Mouse (Mus musculus) forebrain, embryonic 13.5 days (tissue): ENCODE data around the gene Bod1l. TPM values are rescaled to one million over a fixed set of nuclear protein-coding genes. Genes with fewer than 3 reads are reported as not detected.

Experiments
- ATAC-seq: fragments of 200-750 bp; cut with Nextera tagmentation; 2 replicates; pipeline ENCODE4 v1.8.0; 2017
- H3K27ac ChIP-seq: fragments of 300-500 bp; sonication (generic); 2 replicates; pipeline ENCODE4 v1.5.1; 2015; ENCODE audit warnings: inconsistent platforms, mild to moderate bottlenecking, moderate library complexity
- H3K27me3 ChIP-seq: fragments of 300-500 bp; sonication (generic); 2 replicates; pipeline ENCODE4 v1.6.1; 2015; ENCODE audit warnings: mild to moderate bottlenecking, inconsistent platforms
- H3K36me3 ChIP-seq: fragments of 300-500 bp; sonication (generic); 2 replicates; pipeline ENCODE4 v1.6.1; 2015; ENCODE audit warnings: mild to moderate bottlenecking, inconsistent platforms; ENCODE audit not compliant: poor library complexity, severe bottlenecking
- H3K4me1 ChIP-seq: fragments of 300-500 bp; sonication (generic); 2 replicates; pipeline ENCODE4 v1.6.1; 2015; ENCODE audit warnings: inconsistent platforms
- H3K4me2 ChIP-seq: fragments of 300-500 bp; sonication (generic); 2 replicates; pipeline ENCODE4 v1.6.1; 2015; ENCODE audit warnings: inconsistent platforms, mild to moderate bottlenecking, moderate library complexity
- H3K4me3 ChIP-seq: fragments of 300-500 bp; sonication (generic); 2 replicates; pipeline ENCODE4 v1.5.1; 2015; ENCODE audit warnings: mild to moderate bottlenecking, inconsistent platforms
- H3K9ac ChIP-seq: fragments of 300-500 bp; sonication (generic); 2 replicates; pipeline ENCODE4 v1.6.1; 2015; ENCODE audit warnings: mild to moderate bottlenecking, inconsistent platforms
- H3K9me3 ChIP-seq: fragments of 300-500 bp; sonication (generic); replicated peaks from 2 replicates; pipeline ENCODE4 v1.6.1; 2016; ENCODE audit warnings: inconsistent platforms
- WGBS: fragments of 180-500 bp; shearing (Covaris S2); methylation state at CpG from one replicate; pipeline ENCODE4 v1.1.7; 2015; 5-methylcytosine and 5-hydroxymethylcytosine counted together
- polyA plus RNA-seq: library from polyadenylated mRNA; unstranded; fragments of >200 nt; fragmentation: Nextera tagmentation; extraction: Ambion mirVana; gene quantifications from 2 replicates; pipeline ENCODE4 v1.2.1, GENCODE M21; 2015

Gene Bod1l
- polyA plus RNA-seq, 1 experiment from 2014 or later, result 29.6 TPM

DNA sequence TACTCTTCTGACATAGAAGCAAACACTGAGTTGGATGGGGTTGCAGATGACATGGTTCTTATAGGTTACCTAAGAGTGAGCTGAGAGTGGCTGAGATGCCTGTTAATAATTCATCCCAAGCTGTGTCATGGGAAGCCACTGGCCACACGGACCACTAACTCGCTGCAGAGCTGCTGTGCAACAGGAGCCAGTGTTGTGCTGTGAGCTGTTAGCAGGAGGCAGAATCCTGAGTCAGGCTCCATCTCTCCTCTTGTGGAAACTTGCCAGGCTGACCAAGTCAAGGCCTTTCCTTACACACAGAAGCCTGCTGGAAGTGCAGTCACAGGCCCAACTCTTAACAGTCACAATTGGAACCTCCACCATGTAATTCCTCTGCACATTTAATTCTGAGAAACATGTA, 53.6 kb downstream of the Bod1l start:
- peaks cover 83% of the 10 kb centered on the region for H3K36me3 ChIP-seq
- no peak for ATAC-seq

DNA sequence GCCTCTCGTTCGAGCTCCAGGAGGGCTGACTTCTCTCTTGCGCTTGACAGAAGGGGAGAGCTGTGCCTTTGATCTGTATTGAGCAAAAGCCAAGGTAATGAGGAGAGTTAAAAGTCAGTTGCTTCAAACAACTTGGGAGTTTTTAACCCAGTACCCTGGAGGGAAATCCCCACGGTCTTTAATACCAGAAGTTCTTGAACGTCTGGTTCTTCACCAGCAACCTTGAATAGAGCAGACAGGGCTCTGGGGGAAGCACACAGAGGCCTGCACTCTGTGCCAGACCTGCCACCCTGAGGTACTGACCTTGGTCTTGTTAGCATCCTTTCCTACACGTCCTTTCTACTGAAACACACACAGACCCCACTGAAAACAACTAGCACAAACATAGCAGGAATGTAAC, 55.2 kb downstream of the Bod1l start:
- ATAC-seq, result no peak
- no peak overlapping the region for H3K9ac ChIP-seq
- no peaks in the 10 kb centered on the region for H3K4me1 ChIP-seq
- H3K4me3 ChIP-seq, result no peak overlapping the region
- no peak overlapping the region for H3K4me2 ChIP-seq
- no peaks in the 10 kb centered on the region for H3K9me3 ChIP-seq
- H3K36me3 ChIP-seq, result peaks cover 80% of the 10 kb centered on the region
- 79% methylated on average over 6 of the region's 6 CpGs for WGBS
- no peak overlapping the region for H3K27ac ChIP-seq
- H3K27me3 ChIP-seq, result no peaks in the 10 kb centered on the region

More for the DNA sequence above, 53.6 kb downstream of the Bod1l start:
- Histone ChIP-seq H3K4me1 (no peaks in the 10 kb centered on the region), H3K4me3 (no peak overlapping the region), H3K27me3 (no peaks in the 10 kb centered on the region), H3K4me2 (no peak overlapping the region), H3K9ac (no peak overlapping the region), H3K27ac (no peak overlapping the region), H3K9me3 (no peaks in the 10 kb centered on the region)
- WGBS, result 93% methylated on average over 2 of the region's 2 CpGs

- H3K4me2 ChIP-seq, result no peak overlapping the region
- H3K4me1 ChIP-seq, result no peaks in the 10 kb centered on the region
- no peak for ATAC-seq
- H3K36me3 ChIP-seq, result peaks cover 26% of the 10 kb centered on the region
- H3K9me3 ChIP-seq, result no peaks in the 10 kb centered on the region
- WGBS, result 92% methylated on average over 5 of the region's 5 CpGs
- H3K9ac ChIP-seq, result no peak overlapping the region
- H3K27ac ChIP-seq, result no peak overlapping the region
- H3K4me3 ChIP-seq, result no peak overlapping the region
- H3K27me3 ChIP-seq, result no peaks in the 10 kb centered on the region
Observed at GRCm38 (mm10) chr5:41781890-41782289, 62.2 kb downstream of the Bod1l start.

DNA sequence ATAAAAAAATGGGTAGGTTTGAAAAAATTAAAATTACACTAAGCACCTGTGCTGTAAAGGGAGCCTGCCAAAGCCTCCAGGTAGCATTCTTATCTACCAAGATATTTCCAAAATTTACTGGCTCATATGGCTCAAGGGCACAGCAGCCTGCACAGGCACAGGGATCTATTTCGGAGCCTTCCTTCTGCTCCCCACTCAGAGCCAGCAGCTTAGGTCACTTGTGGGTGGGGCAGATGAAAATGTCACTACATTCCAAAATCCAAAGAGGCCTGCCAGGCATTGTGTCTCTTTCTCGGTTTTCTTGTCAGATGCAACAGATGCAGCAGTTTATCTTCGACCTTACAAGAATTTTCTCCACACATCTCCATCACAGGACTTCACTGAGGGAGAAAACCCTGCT, 64.1 kb downstream of the Bod1l start:
- H3K27me3 ChIP-seq, result no peaks in the 10 kb centered on the region
- H3K4me1 ChIP-seq, result no peaks in the 10 kb centered on the region
- no peaks in the 10 kb centered on the region for H3K9me3 ChIP-seq
- no peak overlapping the region for H3K4me3 ChIP-seq
- peaks cover 9% of the 10 kb centered on the region for H3K36me3 ChIP-seq
- no peak overlapping the region for H3K9ac ChIP-seq
- H3K4me2 ChIP-seq, result no peak overlapping the region
- ATAC-seq, result no peak
- no peak overlapping the region for H3K27ac ChIP-seq
- WGBS, result 78% methylated on average over 3 of the region's 3 CpGs

- Histone ChIP-seq H3K4me3 (no peak overlapping the region), H3K9me3 (no peaks in the 10 kb centered on the region), H3K4me1 (no peaks in the 10 kb centered on the region), H3K27ac (no peak overlapping the region), H3K4me2 (no peak overlapping the region), H3K9ac (no peak overlapping the region), H3K27me3 (no peaks in the 10 kb centered on the region), H3K36me3 (no peaks in the 10 kb centered on the region)
- ATAC-seq, result no peak
- 82% methylated on average over 6 of the region's 6 CpGs for WGBS
Observed at GRCm38 (mm10) chr5:41775728-41776127, 68.4 kb downstream of the Bod1l start.

GRCm38 (mm10) chr5:41775273-41775672, 68.8 kb downstream of the Bod1l start:
- H3K4me2 ChIP-seq, result no peak overlapping the region
- H3K27ac ChIP-seq, result no peak overlapping the region
- no peaks in the 10 kb centered on the region for H3K9me3 ChIP-seq
- ATAC-seq, result no peak
- no peaks in the 10 kb centered on the region for H3K4me1 ChIP-seq
- H3K36me3 ChIP-seq, result no peaks in the 10 kb centered on the region
- no peak overlapping the region for H3K9ac ChIP-seq
- no peak overlapping the region for H3K4me3 ChIP-seq
- H3K27me3 ChIP-seq, result peaks cover 1% of the 10 kb centered on the region; the same call in 1 of the 2 replicates
- WGBS, result 82% methylated on average over 3 of the region's 3 CpGs

DNA sequence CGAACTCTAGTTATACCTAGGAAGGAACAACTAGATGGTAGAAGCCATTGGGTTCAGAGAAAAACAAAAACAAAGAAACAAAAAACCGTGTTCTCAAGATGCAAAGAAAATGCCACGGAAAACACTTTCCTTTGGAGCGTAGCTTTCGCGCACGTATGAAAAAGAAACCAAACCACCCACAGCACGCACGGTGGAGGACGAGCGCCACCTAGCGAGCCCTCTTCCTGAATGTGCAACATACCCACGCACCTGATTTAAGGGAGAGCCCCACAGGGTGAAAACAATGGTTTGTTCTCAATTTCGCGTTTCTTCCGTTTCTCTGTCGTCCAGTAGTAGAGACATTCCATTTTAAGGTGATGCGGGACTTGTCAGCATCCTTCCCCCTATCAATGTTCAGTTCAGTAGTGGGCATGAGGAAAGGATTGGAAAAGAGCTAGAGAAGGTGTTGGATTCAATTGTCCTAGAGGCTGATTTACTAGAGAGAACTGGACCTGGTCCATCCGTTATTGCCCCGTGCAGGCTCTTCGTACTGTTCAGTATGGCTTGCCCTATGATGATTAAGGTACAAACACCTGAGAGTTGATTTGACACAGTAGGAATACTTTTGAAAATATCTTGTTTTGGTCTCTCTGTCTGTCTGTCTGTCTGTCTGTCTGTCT, 75.6 kb downstream of the Bod1l start:
- Histone ChIP-seq H3K4me2 (peak overlapping the region; percentile 51), H3K27ac (no peak overlapping the region), H3K4me1 (peaks cover 24% of the 10 kb centered on the region), H3K4me3 (peak overlapping the region; percentile 20), H3K27me3 (peaks cover 63% of the 10 kb centered on the region), H3K36me3 (no peaks in the 10 kb centered on the region), H3K9ac (no peak overlapping the region), H3K9me3 (no peaks in the 10 kb centered on the region)
- ATAC-seq, result peak; percentile 82
- 3% methylated on average over 21 of the region's 21 CpGs for WGBS

DNA sequence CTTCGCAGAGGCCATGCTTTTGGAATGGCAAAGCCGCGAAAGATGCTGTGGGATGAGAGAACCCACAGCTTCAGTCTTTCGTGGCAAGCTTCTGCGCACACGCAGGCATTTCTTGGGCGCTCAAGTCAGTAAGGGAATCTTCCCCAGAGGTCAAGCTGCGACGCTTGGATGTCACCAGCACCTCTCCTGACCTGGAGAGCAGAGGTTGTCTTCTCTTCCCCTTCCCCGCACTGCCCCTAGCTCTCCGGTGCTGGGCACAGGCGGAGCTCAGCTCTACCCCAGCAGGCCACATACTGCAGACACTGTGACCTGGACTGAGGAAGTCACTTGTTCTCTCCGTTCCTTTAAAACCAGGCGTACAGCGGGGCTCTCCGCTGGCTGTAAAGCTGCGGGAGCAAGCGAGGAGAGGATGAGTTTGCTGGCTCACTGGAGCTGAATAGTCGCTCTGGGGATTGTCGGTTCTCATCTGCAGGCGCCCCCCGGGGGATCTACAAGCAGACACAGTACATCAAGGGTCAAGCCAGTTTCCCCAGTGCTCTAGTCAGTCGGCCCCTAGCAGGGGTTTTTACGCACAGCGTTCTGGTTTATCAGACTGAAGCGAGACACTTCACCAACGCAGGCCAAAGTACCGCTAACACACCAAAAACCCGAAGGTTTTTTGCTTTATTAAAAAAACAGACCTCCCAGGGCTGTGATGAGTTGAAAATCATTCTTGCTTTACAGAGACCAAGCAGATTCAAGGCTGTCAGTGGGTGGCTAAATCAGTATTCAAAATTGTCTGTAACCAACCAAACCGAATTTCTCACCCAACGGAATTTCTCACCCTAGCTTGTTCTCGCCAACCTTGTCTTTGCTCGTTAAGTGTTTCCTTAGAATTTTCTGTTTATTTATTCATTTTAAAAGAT, 76.6 kb downstream of the Bod1l start:
- no peak for ATAC-seq
- Histone ChIP-seq H3K4me2 (peak overlapping the region; percentile 51), H3K4me3 (peak overlapping the region; percentile 20), H3K27me3 (peaks cover 73% of the 10 kb centered on the region), H3K36me3 (no peaks in the 10 kb centered on the region), H3K9me3 (no peaks in the 10 kb centered on the region), H3K4me1 (peaks cover 27% of the 10 kb centered on the region), H3K27ac (no peak overlapping the region), H3K9ac (no peak overlapping the region)
- 2% methylated on average over 33 of the region's 33 CpGs for WGBS

DNA sequence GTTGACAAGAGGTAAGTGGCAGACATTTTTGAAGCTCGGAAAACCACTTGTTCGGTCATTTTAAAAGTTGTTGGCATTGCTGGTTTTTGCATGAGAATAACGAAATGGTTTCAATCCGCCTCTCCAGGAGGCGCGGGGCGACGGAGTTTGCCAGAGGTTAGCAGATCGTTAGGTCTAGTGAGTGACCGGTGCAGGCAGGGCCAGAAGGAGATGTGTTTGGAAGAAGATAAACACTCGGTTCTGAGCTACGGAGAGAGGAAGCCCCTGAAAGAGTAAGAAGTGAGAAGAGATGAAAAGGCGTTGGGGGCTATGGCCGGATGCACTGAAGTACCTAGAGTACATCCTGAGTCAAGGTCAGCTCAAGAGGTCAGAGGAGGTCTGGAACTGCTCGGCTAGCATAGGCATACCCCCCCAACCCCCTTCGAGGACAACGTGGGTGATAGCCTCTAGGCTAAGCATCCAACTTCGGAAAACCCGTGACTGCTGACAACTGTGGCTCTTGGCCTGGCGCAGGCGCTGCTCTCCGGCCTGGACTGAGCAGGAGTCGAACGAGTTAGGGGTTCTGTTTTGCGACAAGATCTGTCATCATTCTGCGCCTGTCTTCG, 77.6 kb downstream of the Bod1l start:
- H3K27me3 ChIP-seq, result peaks cover 83% of the 10 kb centered on the region
- no peak overlapping the region for H3K4me3 ChIP-seq
- no peak overlapping the region for H3K27ac ChIP-seq
- ATAC-seq, result no peak
- H3K4me2 ChIP-seq, result no peak overlapping the region
- no peaks in the 10 kb centered on the region for H3K36me3 ChIP-seq
- 2% methylated on average over 27 of the region's 27 CpGs for WGBS
- peaks cover 33% of the 10 kb centered on the region for H3K4me1 ChIP-seq
- no peaks in the 10 kb centered on the region for H3K9me3 ChIP-seq
- no peak overlapping the region for H3K9ac ChIP-seq

GRCm38 (mm10) chr5:41765626-41766405, 78.3 kb downstream of the Bod1l start:
- Histone ChIP-seq H3K36me3 (no peaks in the 10 kb centered on the region), H3K4me3 (no peak overlapping the region), H3K9ac (no peak overlapping the region), H3K9me3 (no peaks in the 10 kb centered on the region), H3K27ac (no peak overlapping the region), H3K4me2 (no peak overlapping the region), H3K4me1 (peaks cover 37% of the 10 kb centered on the region), H3K27me3 (peaks cover 90% of the 10 kb centered on the region)
- ATAC-seq, result no peak
- WGBS, result 1% methylated on average over 14 of the region's 14 CpGs

- Histone ChIP-seq H3K9ac (no peak within 1 kb of the TSS), H3K4me1 (peaks cover 37% of the 10 kb centered on the region), H3K27me3 (peaks cover 95% of the 10 kb centered on the region), H3K4me2 (peak within 1 kb of the TSS; percentile 62), H3K4me3 (peak within 1 kb of the TSS; percentile 37), H3K36me3 (no peaks in the 10 kb centered on the region), H3K9me3 (no peaks in the 10 kb centered on the region), H3K27ac (no peak within 1 kb of the TSS)
- under 1% methylated on average over 66 of the region's 79 CpGs for WGBS
- ATAC-seq, result peak; percentile 41
Observed at GRCm38 (mm10) chr5:41763731-41764721, 80.1 kb downstream of the Bod1l start, which contains the start of gene Nkx3-2. Nkx3-2 (minus strand) TSS chr5:41764501.
